Mouse (Mus musculus) erythroblast, embryonic 14.5 days (primary cell): ENCODE results near the gene Oas1g.

Experiments used
- GATA1 ChIP-seq: IDR thresholded peaks from 2 replicates; pipeline ENCODE4 v1.6.1; 2012; ENCODE audit warnings: low read length, inconsistent platforms, mixed read lengths
- TAL1 ChIP-seq: IDR thresholded peaks from 3 replicates; pipeline ENCODE4 v1.6.1; 2012; ENCODE audit warnings: low read length, inconsistent platforms, mixed read lengths

- no peak for TF ChIP-seq GATA1
- no peak for TF ChIP-seq TAL1
These were observed 4.8 kb upstream of the Oas1g start for GRCm38 (mm10) chr5:120892243-120892660.
